Mouse (Mus musculus) lung, postnatal 10 days (tissue): Measurements from ENCODE around the gene Spz1.
"Not testable (repeated sequence)": the region's sequence is repeated elsewhere in the genome, so short reads cannot be mapped to it uniquely, and the experiment has no call there.

ENCODE experiments used
- DNase-seq: peaks from one replicate; pipeline ENCODE4 v3.0.0; 2021

Gene Spz1

GRCm38 (mm10) chr13:92576072-92576471 lies at the start of gene Spz1:
Spz1 (minus strand) TSS chr13:92576172.
- no peak for DNase-seq

GRCm38 (mm10) chr13:92616459-92616858 lies 40.5 kb upstream of the Spz1 start:
- DNase-seq: peak; percentile 36

GRCm38 (mm10) chr13:92615201-92615600 lies 39.2 kb upstream of the Spz1 start:
- DNase-seq: no peak

- DNase-seq: no peak
These were observed 37.1 kb upstream of the Spz1 start for GRCm38 (mm10) chr13:92613094-92613493.

- no peak for DNase-seq
These were observed 35.9 kb upstream of the Spz1 start for GRCm38 (mm10) chr13:92611917-92612316.

- no peak for DNase-seq
These were observed 35.3 kb upstream of the Spz1 start for GRCm38 (mm10) chr13:92611254-92611784.

GRCm38 (mm10) chr13:92610311-92611221 lies 34.6 kb upstream of the Spz1 start, which contains the start of gene Serinc5:
Serinc5 (plus strand) TSS chr13:92611091.
- DNase-seq: peak; percentile 97

GRCm38 (mm10) chr13:92609486-92610310 lies 33.7 kb upstream of the Spz1 start:
- DNase-seq: peak; percentile 73

- not testable (repeated sequence) for DNase-seq
These were observed 29.3 kb upstream of the Spz1 start for GRCm38 (mm10) chr13:92605306-92605705.

- no peak for DNase-seq
These were observed 19.5 kb upstream of the Spz1 start for GRCm38 (mm10) chr13:92595424-92595823.

GRCm38 (mm10) chr13:92594907-92595306 lies 18.9 kb upstream of the Spz1 start:
- DNase-seq: no peak

- DNase-seq: no peak
These were observed 18.5 kb upstream of the Spz1 start for GRCm38 (mm10) chr13:92594481-92594880.

GRCm38 (mm10) chr13:92593731-92594396 lies 17.9 kb upstream of the Spz1 start:
- DNase-seq: no peak

GRCm38 (mm10) chr13:92592786-92593635 lies 17.0 kb upstream of the Spz1 start:
- DNase-seq: peak; percentile 72

GRCm38 (mm10) chr13:92592268-92592785 lies 16.4 kb upstream of the Spz1 start:
- DNase-seq: no peak

- no peak for DNase-seq
These were observed 15.3 kb upstream of the Spz1 start for GRCm38 (mm10) chr13:92591225-92591624.

GRCm38 (mm10) chr13:92589255-92589654 lies 13.3 kb upstream of the Spz1 start:
- peak; percentile 48 for DNase-seq

GRCm38 (mm10) chr13:92588704-92589103 lies 12.7 kb upstream of the Spz1 start:
- DNase-seq: no peak

GRCm38 (mm10) chr13:92584094-92584717 lies 8.2 kb upstream of the Spz1 start:
- peak; percentile 78 for DNase-seq

GRCm38 (mm10) chr13:92580220-92581043 lies 4.5 kb upstream of the Spz1 start:
- peak; percentile 91 for DNase-seq
